Mouse (Mus musculus): Measurements from ENCODE around the gene Meis1.
A peak's percentile ranks its signal among the peaks of the same experiment; 100 is the strongest.

Gene Meis1

DNA sequence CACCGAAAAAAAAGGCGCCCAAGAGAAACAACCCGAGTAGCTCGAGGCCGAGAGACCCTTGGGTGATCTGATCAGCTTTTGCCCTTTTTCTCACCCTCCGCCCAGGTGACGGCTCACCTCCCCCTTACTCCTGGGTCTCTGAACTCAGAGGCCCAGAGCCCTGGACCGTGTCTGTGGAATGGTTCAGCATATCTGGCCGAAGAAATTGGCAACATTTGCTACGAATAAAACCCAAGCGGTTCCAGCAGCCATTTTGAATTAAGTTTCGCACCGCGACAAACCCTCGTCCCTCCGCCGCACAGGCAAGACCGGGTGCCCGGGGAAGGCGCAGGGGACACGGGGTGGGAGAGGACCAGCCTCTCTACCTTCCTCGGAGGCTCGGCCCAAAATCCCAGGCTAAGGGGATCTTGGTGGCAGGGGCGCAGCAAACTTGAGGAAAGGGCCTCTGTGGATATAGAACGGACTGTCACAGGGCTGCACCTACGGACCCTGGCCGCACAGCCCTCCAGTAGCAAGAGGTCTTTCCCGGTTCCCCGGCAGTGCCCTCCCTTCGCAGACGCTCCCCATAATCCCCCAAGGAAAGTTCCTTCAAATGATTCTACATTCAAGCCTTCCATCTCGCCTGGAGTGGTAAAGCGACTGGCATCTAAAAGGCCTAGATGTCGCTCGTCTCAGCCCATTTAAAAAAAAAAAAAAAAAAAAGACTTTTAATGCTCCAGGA is 4.2 kb downstream of the Meis1 start:
- peak; percentile 20 for DNase-seq

DNA sequence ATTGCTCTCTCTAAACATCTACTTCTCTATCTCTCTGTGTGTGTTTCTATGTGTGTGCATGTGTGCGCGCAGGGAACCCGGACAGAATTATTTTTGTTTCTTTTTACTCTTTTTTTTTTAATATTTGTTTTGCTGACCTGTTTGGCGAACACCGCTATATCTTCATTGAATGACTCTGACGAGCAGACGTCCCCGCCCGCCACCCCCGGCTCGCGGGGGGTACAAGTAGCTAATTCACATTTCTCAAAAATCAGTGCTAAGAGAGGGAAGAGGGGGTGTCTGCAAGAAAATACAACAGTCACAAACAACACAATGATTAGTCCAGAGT is 4.7 kb downstream of the Meis1 start:
- no peak for DNase-seq

GRCm38 (mm10) chr11:19013141-19014112 is 5.4 kb downstream of the Meis1 start:
- DNase-seq: peak; percentile 13

DNA sequence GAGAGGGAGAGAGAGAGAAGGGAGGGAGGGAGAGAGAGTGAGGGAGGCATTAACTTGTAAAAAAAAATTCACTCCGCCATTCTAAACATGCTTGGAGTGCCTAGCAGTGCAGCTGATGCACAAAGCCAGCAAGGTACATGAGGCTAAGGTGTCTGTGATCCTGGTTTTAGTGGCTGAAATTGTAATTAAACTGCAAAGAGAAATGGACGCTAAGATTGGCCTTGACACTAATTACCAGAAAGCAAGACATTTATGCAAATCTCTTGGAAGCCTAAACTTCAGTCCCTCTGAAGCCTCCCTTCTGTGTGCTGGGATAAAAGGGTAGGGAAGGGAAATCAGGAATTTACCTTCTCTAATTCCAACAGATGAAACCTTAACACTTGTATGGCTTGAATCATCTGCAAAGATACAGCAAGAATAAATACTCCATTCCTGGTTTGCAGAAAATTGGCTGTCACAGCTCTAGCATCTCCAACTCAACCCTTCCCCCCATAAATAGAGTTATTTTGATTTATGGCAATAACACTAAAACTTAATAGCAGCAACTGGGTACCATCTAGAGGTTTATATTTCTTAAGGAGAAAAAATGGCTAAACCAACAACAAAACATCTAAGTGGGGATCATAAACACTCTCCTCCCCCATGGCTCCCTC is 6.2 kb downstream of the Meis1 start:
- no peak for DNase-seq

DNA sequence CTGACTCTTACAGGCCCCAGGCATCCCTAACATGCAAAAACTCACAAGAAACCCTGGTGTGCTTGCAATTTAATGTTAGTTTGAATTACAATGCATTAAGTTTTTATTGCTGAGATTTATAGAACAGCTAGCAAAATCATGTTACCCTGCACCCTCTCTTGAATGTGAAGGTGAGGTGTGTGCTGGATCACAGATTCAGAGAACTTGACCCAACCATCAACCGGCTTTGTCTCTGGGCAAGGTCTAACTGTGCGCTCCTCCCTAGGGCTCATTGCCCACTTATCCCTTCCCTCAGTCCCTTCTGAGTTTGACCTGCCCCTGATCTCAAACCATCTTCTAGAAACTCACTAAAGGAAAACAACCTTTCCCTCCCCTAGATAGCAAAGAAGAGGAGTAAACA is 6.8 kb downstream of the Meis1 start:
- no peak for DNase-seq

GRCm38 (mm10) chr11:19011108-19011805 is 7.5 kb downstream of the Meis1 start:
- DNase-seq: no peak

GRCm38 (mm10) chr11:19010396-19010811 is 8.4 kb downstream of the Meis1 start:
- peak; percentile 6 for DNase-seq

GRCm38 (mm10) chr11:19009536-19010395 is 9.0 kb downstream of the Meis1 start:
- DNase-seq: no peak

- no peak for DNase-seq
These were observed 10.0 kb downstream of the Meis1 start for GRCm38 (mm10) chr11:19008610-19009384.

GRCm38 (mm10) chr11:19007541-19008424 is 11.0 kb downstream of the Meis1 start:
- peak; percentile 13 for DNase-seq

DNA sequence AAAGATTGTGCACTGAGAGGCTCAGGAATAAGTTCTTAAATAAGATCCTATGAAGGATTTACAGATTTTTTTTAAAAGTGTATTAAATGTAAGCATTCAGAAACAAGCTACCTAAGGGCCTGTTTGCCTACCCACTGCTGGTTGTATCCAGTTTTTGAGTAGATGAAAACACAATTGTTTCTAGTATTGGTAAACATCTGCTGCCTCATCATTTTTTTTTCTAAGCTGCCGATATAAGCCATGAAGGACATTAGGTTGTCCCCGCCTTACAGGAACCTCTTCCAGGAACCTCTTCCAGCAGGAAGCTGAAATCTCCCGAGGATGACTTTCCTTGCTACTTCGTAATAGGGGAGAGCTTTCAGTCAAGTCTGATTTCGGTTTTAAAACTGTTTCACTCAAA is 11.7 kb downstream of the Meis1 start:
- no peak for DNase-seq

DNA sequence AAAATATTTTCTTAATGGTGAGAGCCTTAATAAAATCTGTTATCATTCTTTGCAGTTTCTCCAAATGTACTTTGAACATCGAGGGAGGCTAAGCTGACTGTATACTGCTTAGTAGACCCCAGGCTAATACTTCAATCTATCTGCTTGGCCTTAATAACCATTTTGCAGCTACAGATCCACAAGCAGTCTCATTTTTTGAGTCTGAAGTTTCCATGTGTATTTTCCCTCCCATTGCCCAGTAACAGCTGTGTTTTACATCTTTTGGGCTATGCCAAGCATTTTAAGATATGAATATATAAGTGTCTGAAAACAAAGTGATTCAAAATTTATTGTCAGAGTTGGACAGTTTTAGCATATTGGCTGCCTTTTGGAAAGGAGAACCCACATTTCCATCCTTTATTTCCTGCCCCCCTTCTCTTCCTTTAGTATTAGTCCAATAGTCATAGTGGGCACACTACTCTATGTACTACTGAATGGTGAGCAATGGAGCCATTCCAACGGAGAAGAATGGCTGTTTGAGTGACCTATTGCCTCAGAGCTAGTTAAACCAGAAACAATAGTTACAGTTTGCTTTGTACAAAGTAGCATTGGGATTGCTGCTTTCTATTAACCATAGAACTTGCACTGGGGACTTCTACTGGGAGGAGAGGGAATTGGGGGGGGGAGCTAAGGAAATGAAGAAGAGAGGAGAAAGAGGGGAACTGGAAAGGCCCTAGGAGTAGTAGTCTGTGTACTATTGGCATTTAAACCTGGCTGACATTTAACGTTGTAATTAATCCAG is 12.7 kb downstream of the Meis1 start:
- DNase-seq: no peak

- no peak for DNase-seq
These were observed 13.5 kb downstream of the Meis1 start for GRCm38 (mm10) chr11:19005007-19005912.

DNA sequence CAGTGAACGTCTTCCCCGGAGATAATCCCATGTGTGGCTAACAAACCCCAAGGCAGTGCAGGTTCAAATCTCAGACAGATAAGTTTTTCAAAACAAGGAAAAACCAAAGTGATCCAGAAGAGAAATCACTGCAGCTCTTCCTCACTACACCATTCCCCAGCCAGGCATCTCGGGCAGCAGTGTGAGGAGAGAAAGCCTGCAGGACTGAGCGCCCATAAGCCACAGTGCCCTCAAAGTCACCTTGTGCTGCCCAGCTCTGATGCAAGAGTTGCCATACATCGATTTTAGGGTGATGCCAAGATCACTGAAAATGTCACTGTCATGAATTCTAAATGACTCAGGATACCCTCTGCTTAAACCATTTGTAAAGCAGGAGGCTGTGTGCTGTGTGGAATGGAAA is 15.7 kb downstream of the Meis1 start:
- DNase-seq: no peak

DNA sequence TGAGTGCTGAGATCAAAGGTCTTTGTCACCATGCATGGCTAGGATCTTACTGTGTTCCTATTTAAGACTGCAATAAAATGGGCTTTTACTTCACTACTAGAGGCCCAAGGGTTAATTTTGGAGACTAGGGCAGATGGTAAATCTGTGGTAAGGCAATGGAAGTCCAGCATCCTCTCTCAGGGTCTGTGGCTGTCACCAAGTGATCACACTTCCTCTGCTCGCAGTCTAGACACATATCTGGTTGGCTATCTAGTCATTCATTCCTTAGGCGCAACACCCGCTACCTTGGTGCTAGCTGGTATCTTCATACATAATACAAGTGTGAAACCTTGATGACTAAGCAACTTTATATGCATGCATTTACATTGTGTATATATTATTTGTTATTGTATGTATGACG is 22.0 kb downstream of the Meis1 start:
- no peak for DNase-seq

- no peak for DNase-seq
These were observed 22.5 kb downstream of the Meis1 start for GRCm38 (mm10) chr11:18996289-18996688.

DNA sequence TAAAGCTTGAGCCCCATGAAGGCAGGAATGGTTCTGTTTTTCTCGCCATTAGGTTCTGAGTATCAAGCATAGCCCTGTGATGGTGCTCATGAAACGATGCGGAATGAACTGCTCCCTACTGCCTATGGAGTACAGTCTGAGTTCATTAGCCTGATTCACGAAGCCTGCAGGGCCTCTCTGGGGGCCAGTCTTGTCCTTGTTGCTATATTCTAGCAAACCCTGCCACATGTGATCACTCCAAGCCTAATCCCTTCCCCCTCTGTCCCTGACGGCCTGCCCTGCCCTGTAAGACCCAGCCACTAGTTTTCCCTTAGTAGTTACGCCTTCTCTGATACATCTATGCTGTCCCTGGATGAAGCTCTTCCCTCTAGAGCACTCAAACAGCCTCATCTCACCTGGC is 26.0 kb downstream of the Meis1 start:
- no peak for DNase-seq

GRCm38 (mm10) chr11:18990244-18990677 is 28.5 kb downstream of the Meis1 start:
- DNase-seq: no peak
